Mouse (Mus musculus) hindbrain, embryonic 16.5 days (tissue): ENCODE data around the gene Gp2. TPM values are rescaled to one million over a fixed set of nuclear protein-coding genes. Genes with fewer than 3 reads are reported as not detected.

Experiments
- ATAC-seq: fragments of 200-750 bp; cut with Nextera tagmentation; 2 replicates; pipeline ENCODE4 v1.8.0; 2017; ENCODE audit warnings: moderate TSS enrichment, moderate library complexity
- H3K27ac ChIP-seq: fragments of 300-500 bp; sonication (generic); 2 replicates; pipeline ENCODE4 v1.5.1; 2014; ENCODE audit warnings: low read depth, mild to moderate bottlenecking, control low read depth, low read length, moderate library complexity
- H3K27me3 ChIP-seq: fragments of 300-500 bp; sonication (generic); replicated peaks from 2 replicates; pipeline ENCODE4 v1.6.1; 2014; ENCODE audit warnings: low read length; ENCODE audit not compliant: control insufficient read depth, insufficient read depth
- H3K36me3 ChIP-seq: fragments of 300-500 bp; sonication (generic); 2 replicates; pipeline ENCODE4 v1.6.1; 2014; ENCODE audit warnings: mild to moderate bottlenecking, low read length, moderate library complexity, mixed read lengths; ENCODE audit not compliant: control insufficient read depth, insufficient read depth
- H3K4me1 ChIP-seq: fragments of 300-500 bp; sonication (generic); 2 replicates; pipeline ENCODE4 v1.6.1; 2014; ENCODE audit warnings: low read depth, low read length; ENCODE audit not compliant: control insufficient read depth, insufficient read depth
- H3K4me2 ChIP-seq: fragments of 300-500 bp; sonication (generic); 2 replicates; pipeline ENCODE4 v1.6.1; 2014; ENCODE audit warnings: mild to moderate bottlenecking, low read length, control low read depth, moderate library complexity
- H3K4me3 ChIP-seq: fragments of 300-500 bp; sonication (generic); 2 replicates; pipeline ENCODE4 v1.5.1; 2014; ENCODE audit warnings: mild to moderate bottlenecking, low read length, control low read depth, moderate library complexity
- H3K9ac ChIP-seq: fragments of 300-500 bp; sonication (generic); 2 replicates; pipeline ENCODE4 v1.6.1; 2014; ENCODE audit warnings: low read depth, mild to moderate bottlenecking, control low read depth, low read length, moderate library complexity
- H3K9me3 ChIP-seq: fragments of 300-500 bp; sonication (generic); 2 replicates; pipeline ENCODE4 v1.6.1; 2014; ENCODE audit warnings: mild to moderate bottlenecking, low read length, moderate library complexity; ENCODE audit not compliant: control insufficient read depth
- WGBS: fragments of 180-500 bp; shearing (Covaris S2); extraction: QIAGEN DNeasy Blood & Tissue Kit; methylation state at CpG from one replicate; pipeline ENCODE4 v1.1.7; 2014; 5-methylcytosine and 5-hydroxymethylcytosine counted together
- polyA plus RNA-seq: library from polyadenylated mRNA; unstranded; fragments of >200 nt; fragmentation: Nextera tagmentation; extraction: Ambion mirVana; gene quantifications from 2 replicates; pipeline ENCODE4 v1.2.1, GENCODE M21; 2015

Gp2 gene
- polyA plus RNA-seq, 1 experiment from 2014 or later, result not detected

DNA sequence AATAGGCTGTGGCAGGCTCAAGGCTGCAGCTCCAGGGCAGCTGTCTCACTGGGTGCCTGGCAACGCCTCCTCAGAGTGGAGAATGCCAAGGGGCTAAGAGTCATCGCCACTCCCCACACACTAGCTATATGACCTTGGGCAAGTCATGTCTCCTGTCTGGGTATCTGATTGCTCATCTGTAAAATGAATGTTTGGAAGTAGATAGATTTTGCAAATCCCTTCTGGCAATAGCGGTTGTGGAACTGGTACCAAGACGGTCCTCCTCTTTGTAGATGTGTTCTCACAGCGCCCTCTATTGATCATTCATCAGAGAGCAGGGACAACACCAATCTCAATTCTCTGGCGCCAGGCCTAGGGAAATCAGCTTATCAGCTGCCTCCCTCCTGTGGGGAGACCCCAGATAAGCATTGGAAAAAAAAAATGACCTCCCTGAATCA lies 31.9 kb downstream of the Gp2 start:
- ATAC-seq, result peak; percentile 95
- Histone ChIP-seq H3K9ac (no peak overlapping the region), H3K27ac (no peak overlapping the region), H3K4me2 (no peak overlapping the region; the same call in 1 of the 2 replicates), H3K36me3 (no peaks in the 10 kb centered on the region), H3K9me3 (no peaks in the 10 kb centered on the region), H3K27me3 (no peaks in the 10 kb centered on the region), H3K4me3 (no peak overlapping the region), H3K4me1 (no peaks in the 10 kb centered on the region)
- WGBS, result 8% methylated on average over 6 of the region's 6 CpGs

- H3K4me2 ChIP-seq, result no peak overlapping the region
- WGBS, result 0% methylated on average over 2 of the region's 2 CpGs
- peaks cover 9% of the 10 kb centered on the region for H3K4me1 ChIP-seq
- H3K27ac ChIP-seq, result no peak overlapping the region
- H3K27me3 ChIP-seq, result no peaks in the 10 kb centered on the region
- H3K4me3 ChIP-seq, result no peak overlapping the region
- H3K9me3 ChIP-seq, result no peaks in the 10 kb centered on the region
- H3K36me3 ChIP-seq, result no peaks in the 10 kb centered on the region
- no peak overlapping the region for H3K9ac ChIP-seq
- peak; percentile 97 for ATAC-seq
Observed at GRCm38 (mm10) chr7:119420730-119421129, 38.4 kb downstream of the Gp2 start.

- H3K27me3 ChIP-seq, result no peaks in the 10 kb centered on the region
- no peak overlapping the region for H3K9ac ChIP-seq
- H3K36me3 ChIP-seq, result no peaks in the 10 kb centered on the region
- H3K4me2 ChIP-seq, result no peak overlapping the region
- no peak for ATAC-seq
- 70% methylated on average over 1 of the region's 1 CpGs for WGBS
- peaks cover 9% of the 10 kb centered on the region for H3K4me1 ChIP-seq
- no peaks in the 10 kb centered on the region for H3K9me3 ChIP-seq
- H3K4me3 ChIP-seq, result no peak overlapping the region
- no peak overlapping the region for H3K27ac ChIP-seq
Observed at GRCm38 (mm10) chr7:119418523-119418922, 40.6 kb downstream of the Gp2 start.

- Histone ChIP-seq H3K36me3 (no peaks in the 10 kb centered on the region), H3K27ac (peak overlapping the region; percentile 17; the same call in 1 of the 2 replicates)
- 0 out of 2 replicates have a peak, but pooled peaks have one; percentile 17 for ATAC-seq
Observed at GRCm38 (mm10) chr7:119394050-119394732, 64.9 kb downstream of the Gp2 start.

More at GRCm38 (mm10) chr7:119394050-119394732, 64.9 kb downstream of the Gp2 start:
- Histone ChIP-seq H3K4me3 (no peak overlapping the region), H3K27me3 (no peaks in the 10 kb centered on the region), H3K9me3 (no peaks in the 10 kb centered on the region), H3K4me1 (no peaks in the 10 kb centered on the region), H3K9ac (no peak overlapping the region), H3K4me2 (no peak overlapping the region)
- 70% methylated on average over 13 of the region's 13 CpGs for WGBS

Other genes starting within 250 kb of the Gp2 start
- not detected in 2 replicates for gene Umod, start 20.0 kb upstream of the Gp2 start, polyA plus RNA-seq
- gene Acsm5, start 60.2 kb upstream of the Gp2 start, polyA plus RNA-seq, result 0.33 TPM in 1 of 2 replicates, not detected in the other
- 0.06 TPM in 1 of 2 replicates, not detected in the other for gene Pdilt, start 64.2 kb upstream of the Gp2 start, polyA plus RNA-seq
- not detected in 2 replicates for gene Acsm2, start 95.1 kb upstream of the Gp2 start, polyA plus RNA-seq
- not detected in 2 replicates for gene Acsm1, start 147.7 kb upstream of the Gp2 start, polyA plus RNA-seq
- gene Acsm4, start 230.7 kb upstream of the Gp2 start, polyA plus RNA-seq, result not detected in 2 replicates